Mouse (Mus musculus): ENCODE results near the gene Tex2.
A peak's percentile ranks its signal among the peaks of the same experiment; 100 is the strongest.

The Tex2 gene

GRCm38 (mm10) chr11:106486042-106486865 is 127.0 kb downstream of the Tex2 start:
- DNase-seq (ENCODE audit: low read depth): no peak

GRCm38 (mm10) chr11:106485611-106486010 is 127.6 kb downstream of the Tex2 start:
- DNase-seq (ENCODE audit: low read depth): no peak

GRCm38 (mm10) chr11:106484875-106485274 is 128.3 kb downstream of the Tex2 start:
- no peak for DNase-seq (ENCODE audit: low read depth)

GRCm38 (mm10) chr11:106482867-106483266 is 130.4 kb downstream of the Tex2 start:
- no peak for DNase-seq (ENCODE audit: low read depth)

GRCm38 (mm10) chr11:106481651-106482050 is 131.6 kb downstream of the Tex2 start:
- no peak for DNase-seq (ENCODE audit: low read depth)

- DNase-seq (ENCODE audit: low read depth): peak; percentile 75
Observed at GRCm38 (mm10) chr11:106480530-106480885, 132.7 kb downstream of the Tex2 start.

- no peak for DNase-seq (ENCODE audit: low read depth)
Observed at GRCm38 (mm10) chr11:106479619-106480529, 133.3 kb downstream of the Tex2 start.

GRCm38 (mm10) chr11:106478745-106479144 is 134.5 kb downstream of the Tex2 start:
- no peak for DNase-seq (ENCODE audit: low read depth)

- no peak for DNase-seq (ENCODE audit: low read depth)
Observed at GRCm38 (mm10) chr11:106477505-106478160, 135.6 kb downstream of the Tex2 start.

GRCm38 (mm10) chr11:106475309-106475708 is 137.9 kb downstream of the Tex2 start:
- peak; percentile 71 for DNase-seq (ENCODE audit: low read depth)

GRCm38 (mm10) chr11:106471629-106472028 is 141.6 kb downstream of the Tex2 start:
- DNase-seq (ENCODE audit: low read depth): no peak

GRCm38 (mm10) chr11:106468509-106468908 is 144.7 kb downstream of the Tex2 start:
- DNase-seq (ENCODE audit: low read depth): no peak

GRCm38 (mm10) chr11:106465932-106466331 is 147.3 kb downstream of the Tex2 start:
- DNase-seq (ENCODE audit: low read depth): no peak

GRCm38 (mm10) chr11:106465545-106465903 is 147.7 kb downstream of the Tex2 start:
- DNase-seq (ENCODE audit: low read depth): no peak

- no peak for DNase-seq (ENCODE audit: low read depth)
Observed at GRCm38 (mm10) chr11:106464681-106465544, 148.3 kb downstream of the Tex2 start.

- DNase-seq (ENCODE audit: low read depth): no peak
Observed at GRCm38 (mm10) chr11:106463845-106464244, 149.4 kb downstream of the Tex2 start.

- DNase-seq (ENCODE audit: low read depth): no peak
Observed at GRCm38 (mm10) chr11:106462309-106462708, 150.9 kb downstream of the Tex2 start.

- no peak for DNase-seq (ENCODE audit: low read depth)
Observed at GRCm38 (mm10) chr11:106461145-106461932, 151.9 kb downstream of the Tex2 start.

- no peak for DNase-seq (ENCODE audit: low read depth)
Observed at GRCm38 (mm10) chr11:106460671-106461070, 152.6 kb downstream of the Tex2 start.

- DNase-seq (ENCODE audit: low read depth): no peak
Observed at GRCm38 (mm10) chr11:106458540-106458939, 154.7 kb downstream of the Tex2 start.
